Mouse (Mus musculus) brain, embryonic 14.5 days (tissue): ENCODE measurements around the gene Zfp580. TPM values are rescaled to one million over a fixed set of nuclear protein-coding genes. Genes with fewer than 3 reads are reported as not detected.
"Not testable (repeated sequence)": the region's sequence is repeated elsewhere in the genome, so short reads cannot be mapped to it uniquely, and the experiment has no call there.

ENCODE experiments used
- DNase-seq: peaks from one replicate; pipeline ENCODE4 v3.0.0-alpha.2; 2011; ENCODE audit warnings: low read depth
- CTCF ChIP-seq: fragments of 200-500 bp; IDR thresholded peaks from 2 replicates; pipeline ENCODE4 v1.5.1; 2012; ENCODE audit warnings: inconsistent platforms, mild to moderate bottlenecking, moderate library complexity, borderline replicate concordance; ENCODE audit not compliant: insufficient read depth, insufficient read length; ENCODE audit errors: extremely low read depth
- POLR2A ChIP-seq: fragments of 200-500 bp; IDR thresholded peaks from 2 replicates; pipeline ENCODE4 v1.6.1; 2012; ENCODE audit warnings: mild to moderate bottlenecking, inconsistent platforms, borderline replicate concordance; ENCODE audit not compliant: poor library complexity, insufficient read depth, insufficient read length, severe bottlenecking; ENCODE audit errors: extremely low read depth
- polyA plus RNA-seq: library from polyadenylated mRNA; depleted of rRNA; stranded (reverse); fragments of >200 nt; gene quantifications from 2 replicates; pipeline ENCODE4 v1.2.3, GENCODE M21; 2012; rRNA removed

The Zfp580 gene
- polyA plus RNA-seq = 61.4 and 88.7 TPM in 2 replicates

- peak; percentile 89 for DNase-seq
- TF ChIP-seq POLR2A = peak; percentile 74; the same call in 1 of the 2 replicates
- no peak for TF ChIP-seq CTCF
These were observed at the start of gene Zfp580 for GRCm38 (mm10) chr7:5051193-5052192. TSS of gene Zfp580 (plus strand) at chr7:5051538.

- DNase-seq = not testable (repeated sequence)
These were observed 48.5 kb upstream of the Zfp580 start for GRCm38 (mm10) chr7:5002876-5003275.

GRCm38 (mm10) chr7:5008229-5008628 lies 43.1 kb upstream of the Zfp580 start:
- TF ChIP-seq CTCF (no peak), POLR2A (no peak)
- DNase-seq = no peak

- DNase-seq = no peak
- no peak for TF ChIP-seq CTCF
- no peak for TF ChIP-seq POLR2A
These were observed 38.4 kb upstream of the Zfp580 start for GRCm38 (mm10) chr7:5012681-5013513.

- peak; percentile 99 for DNase-seq
- TF ChIP-seq CTCF (no peak), POLR2A (peak; percentile 20; the same call in 1 of the 2 replicates)
These were observed 36.9 kb upstream of the Zfp580 start, which contains the start of the genes Zfp524 and Fiz1 for GRCm38 (mm10) chr7:5014251-5015117. TSS of gene Zfp524 (plus strand) at chr7:5014415. TSS of gene Fiz1 (minus strand) at chr7:5014697.

GRCm38 (mm10) chr7:5015118-5016001 lies 36.0 kb upstream of the Zfp580 start, which contains the start of gene Gm44973:
TSS of gene Gm44973 (plus strand) at chr7:5015496.
- TF ChIP-seq CTCF = no peak
- TF ChIP-seq POLR2A = peak; percentile 55; the same call in 1 of the 2 replicates
- peak; percentile 98 for DNase-seq

GRCm38 (mm10) chr7:5016057-5016456 lies 35.3 kb upstream of the Zfp580 start:
- TF ChIP-seq CTCF (no peak), POLR2A (no peak)
- DNase-seq = no peak

GRCm38 (mm10) chr7:5016920-5017319 lies 34.4 kb upstream of the Zfp580 start:
- DNase-seq = no peak
- no peak for TF ChIP-seq CTCF
- TF ChIP-seq POLR2A = no peak

GRCm38 (mm10) chr7:5017352-5017751 lies 34.0 kb upstream of the Zfp580 start:
- no peak for DNase-seq

More at GRCm38 (mm10) chr7:5017352-5017751, 34.0 kb upstream of the Zfp580 start:
- TF ChIP-seq POLR2A (no peak), CTCF (peak; percentile 1; the same call in 1 of the 2 replicates)
